Mouse (Mus musculus): ENCODE results near the gene Ntng1.

DNA sequence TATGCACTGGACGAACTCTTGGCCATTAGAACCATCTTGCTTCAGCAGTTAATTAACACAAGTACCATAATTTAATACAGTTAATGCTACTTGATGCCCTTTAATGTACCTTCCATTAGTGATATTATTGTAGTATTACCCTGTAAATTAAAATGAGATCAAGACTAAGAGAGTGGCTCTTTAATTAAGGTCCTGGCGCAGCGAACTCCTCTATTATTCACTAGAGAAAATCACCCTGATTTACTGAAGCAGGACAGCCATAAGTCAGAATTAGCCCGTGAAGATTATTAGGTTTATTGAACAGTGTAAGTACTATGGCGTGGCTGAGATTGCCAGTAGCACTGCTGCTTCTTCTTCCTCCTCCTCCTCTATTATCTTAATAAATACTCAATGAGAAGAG, 212.8 kb downstream of the Ntng1 start:
- TF ChIP-seq CTCF (conservative IDR thresholded peaks at IDR 0.05; ENCODE audit: insufficient read depth, insufficient read length, low read depth, low read length) (no peak), POLR2A (IDR thresholded peaks at IDR 0.05; ENCODE audit: low read depth, low read length) (no peak)

Data from kidney, adult 2 months (tissue).